Mouse (Mus musculus): ENCODE data around the gene Appbp2.
A peak's percentile ranks its signal among the peaks of the same experiment; 100 is the strongest.

Gene Appbp2

GRCm38 (mm10) chr11:85234990-85235841, at the start of gene Appbp2:
TSS of gene Appbp2 (minus strand) at chr11:85235130.
- peak; percentile 95 for DNase-seq (ENCODE audit: low read depth, low spot score)

- DNase-seq (ENCODE audit: low read depth, low spot score): no peak
These were observed 46.4 kb upstream of the Appbp2 start for GRCm38 (mm10) chr11:85281219-85281878.

- no peak for DNase-seq (ENCODE audit: low read depth, low spot score)
These were observed 43.2 kb upstream of the Appbp2 start for GRCm38 (mm10) chr11:85278175-85278574.

- no peak for DNase-seq (ENCODE audit: low read depth, low spot score)
These were observed 42.7 kb upstream of the Appbp2 start for GRCm38 (mm10) chr11:85277609-85278008.

- DNase-seq (ENCODE audit: low read depth, low spot score): no peak
These were observed 40.2 kb upstream of the Appbp2 start for GRCm38 (mm10) chr11:85275151-85275550.

- DNase-seq (ENCODE audit: low read depth, low spot score): no peak
These were observed 38.4 kb upstream of the Appbp2 start for GRCm38 (mm10) chr11:85273299-85273698.

- DNase-seq (ENCODE audit: low read depth, low spot score): peak; percentile 76
These were observed 35.7 kb upstream of the Appbp2 start for GRCm38 (mm10) chr11:85270631-85271030.

GRCm38 (mm10) chr11:85267393-85267792, 32.5 kb upstream of the Appbp2 start:
- DNase-seq (ENCODE audit: low read depth, low spot score): no peak

GRCm38 (mm10) chr11:85264635-85265034, 29.7 kb upstream of the Appbp2 start:
- no peak for DNase-seq (ENCODE audit: low read depth, low spot score)

- DNase-seq (ENCODE audit: low read depth, low spot score): peak; percentile 66
These were observed 26.3 kb upstream of the Appbp2 start for GRCm38 (mm10) chr11:85261192-85261591.

GRCm38 (mm10) chr11:85258966-85259365, 24.0 kb upstream of the Appbp2 start:
- no peak for DNase-seq (ENCODE audit: low read depth, low spot score)

GRCm38 (mm10) chr11:85255471-85256027, 20.6 kb upstream of the Appbp2 start:
- no peak for DNase-seq (ENCODE audit: low read depth, low spot score)

GRCm38 (mm10) chr11:85253641-85254040, 18.7 kb upstream of the Appbp2 start:
- no peak for DNase-seq (ENCODE audit: low read depth, low spot score)

- no peak for DNase-seq (ENCODE audit: low read depth, low spot score)
These were observed 18.1 kb upstream of the Appbp2 start for GRCm38 (mm10) chr11:85253006-85253405.

- no peak for DNase-seq (ENCODE audit: low read depth, low spot score)
These were observed 17.0 kb upstream of the Appbp2 start for GRCm38 (mm10) chr11:85251955-85252354.

- no peak for DNase-seq (ENCODE audit: low read depth, low spot score)
These were observed 15.5 kb upstream of the Appbp2 start for GRCm38 (mm10) chr11:85250467-85250866.

GRCm38 (mm10) chr11:85249338-85249737, 14.4 kb upstream of the Appbp2 start:
- DNase-seq (ENCODE audit: low read depth, low spot score): no peak

- no peak for DNase-seq (ENCODE audit: low read depth, low spot score)
These were observed 13.2 kb upstream of the Appbp2 start for GRCm38 (mm10) chr11:85248151-85248550.

- no peak for DNase-seq (ENCODE audit: low read depth, low spot score)
These were observed 6.3 kb upstream of the Appbp2 start for GRCm38 (mm10) chr11:85241226-85241625.

- peak; percentile 57 for DNase-seq (ENCODE audit: low read depth, low spot score)
These were observed 5.3 kb upstream of the Appbp2 start for GRCm38 (mm10) chr11:85240211-85240610.

- peak; percentile 61 for DNase-seq (ENCODE audit: low read depth, low spot score)
These were observed 454 bp downstream of the Appbp2 start for GRCm38 (mm10) chr11:85234363-85234989.

GRCm38 (mm10) chr11:85233676-85234210, 1.2 kb downstream of the Appbp2 start:
- no peak for DNase-seq (ENCODE audit: low read depth, low spot score)

All from WW6 (cell line).